Mouse (Mus musculus): ENCODE measurements around the gene Syne3. TPM values are rescaled to one million over a fixed set of nuclear protein-coding genes. Genes with fewer than 3 reads are reported as not detected.

The Syne3 gene
- polyA plus RNA-seq, 1 experiment from 2014 or later = 1.3 TPM

DNA sequence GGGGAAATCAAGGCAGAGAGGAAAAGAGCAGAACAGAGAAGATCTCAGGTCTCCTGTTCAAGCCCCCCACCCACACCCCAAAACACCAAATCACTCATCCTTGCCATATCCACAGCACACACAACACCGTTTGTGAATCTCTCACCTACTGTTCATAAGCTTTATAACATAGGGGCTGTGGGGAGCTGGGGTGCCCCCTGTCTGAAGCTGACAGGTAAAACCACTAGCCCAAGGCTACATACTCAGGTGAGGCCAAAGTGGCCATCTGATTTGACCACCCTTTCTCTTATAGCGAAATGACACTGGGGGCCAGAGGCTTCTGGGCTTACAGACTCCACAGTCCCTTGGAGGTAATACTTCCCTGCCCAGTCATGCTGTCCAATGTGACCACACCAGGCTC is 1.5 kb downstream of the Syne3 start:
- Histone ChIP-seq H3K4me3 (peak overlapping the region; percentile 68), H3K27ac (no peak overlapping the region), H3K36me3 (no peaks in the 10 kb centered on the region), H3K27me3 (peaks cover 40% of the 10 kb centered on the region), H3K9me3 (no peaks in the 10 kb centered on the region), H3K9ac (peak overlapping the region; percentile 44; the same call in 1 of the 2 replicates), H3K4me1 (peaks cover 38% of the 10 kb centered on the region), H3K4me2 (peak overlapping the region; percentile 95)
- ATAC-seq (ENCODE audit: insufficient number of reproducible peaks, insufficient read depth, low FRiP score, low TSS enrichment, low read depth) = no peak
- 59% methylated on average over 2 of the region's 2 CpGs for WGBS

DNA sequence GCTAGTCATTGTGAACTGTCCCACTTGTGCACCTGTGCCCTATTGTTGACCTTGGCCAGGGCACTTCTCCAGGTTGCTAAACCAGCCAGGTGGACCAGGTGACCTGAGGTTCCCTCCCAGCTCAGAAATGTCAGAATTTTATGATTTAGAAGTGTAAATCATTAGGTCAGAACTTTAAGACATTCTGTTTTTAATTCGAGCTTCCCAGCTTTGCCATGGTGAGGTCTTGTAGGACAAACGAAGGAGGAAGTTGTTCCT is 4.0 kb downstream of the Syne3 start:
- Histone ChIP-seq H3K9me3 (no peaks in the 10 kb centered on the region), H3K27ac (no peak overlapping the region), H3K4me3 (no peak overlapping the region), H3K4me1 (peaks cover 39% of the 10 kb centered on the region), H3K4me2 (no peak overlapping the region), H3K36me3 (no peaks in the 10 kb centered on the region), H3K27me3 (peaks cover 32% of the 10 kb centered on the region), H3K9ac (no peak overlapping the region)
- WGBS = 70% methylated on average over 2 of the region's 2 CpGs
- ATAC-seq (ENCODE audit: insufficient number of reproducible peaks, insufficient read depth, low FRiP score, low TSS enrichment, low read depth) = no peak

GRCm38 (mm10) chr12:105004956-105005714 is 4.5 kb downstream of the Syne3 start:
- H3K36me3 ChIP-seq = no peaks in the 10 kb centered on the region
- H3K27me3 ChIP-seq = peaks cover 27% of the 10 kb centered on the region
- H3K4me1 ChIP-seq = peaks cover 36% of the 10 kb centered on the region
- H3K4me3 ChIP-seq = no peak overlapping the region
- H3K9me3 ChIP-seq = no peaks in the 10 kb centered on the region
- no peak overlapping the region for H3K27ac ChIP-seq
- no peak overlapping the region for H3K9ac ChIP-seq
- 79% methylated on average over 22 of the region's 22 CpGs for WGBS
- H3K4me2 ChIP-seq = no peak overlapping the region
- ATAC-seq (ENCODE audit: insufficient number of reproducible peaks, insufficient read depth, low FRiP score, low TSS enrichment, low read depth) = no peak

- 0 out of 2 replicates have a peak overlapping the region, but pooled peaks have one; percentile 33 for H3K27ac ChIP-seq
- 58% methylated on average over 3 of the region's 3 CpGs for WGBS
These were observed 5.9 kb downstream of the Syne3 start for GRCm38 (mm10) chr12:105003715-105004114.

DNA sequence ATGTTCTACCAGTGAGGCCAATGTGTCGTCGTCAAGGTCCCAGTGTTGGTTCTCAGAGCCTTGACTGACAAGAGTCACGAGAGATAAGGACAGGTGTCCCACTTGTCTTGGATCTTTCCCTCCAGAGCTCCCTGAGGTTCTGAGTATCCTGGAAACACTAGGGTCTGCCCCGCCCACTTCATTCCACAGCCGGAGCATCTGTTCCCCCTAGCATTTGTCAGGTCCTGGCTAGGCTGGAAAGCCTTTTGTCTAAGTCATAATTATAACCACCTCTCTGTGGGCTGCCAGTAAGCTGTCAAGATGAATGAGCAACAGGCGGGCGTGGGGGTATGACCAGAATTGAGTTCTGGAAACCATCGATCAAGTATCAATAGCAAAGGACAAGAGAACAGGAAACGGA is 6.5 kb downstream of the Syne3 start:
- H3K4me2 ChIP-seq = no peak overlapping the region; the same call in 1 of the 2 replicates
- 0 out of 2 replicates have a peak overlapping the region, but pooled peaks have one; percentile 33 for H3K27ac ChIP-seq
- peaks cover 15% of the 10 kb centered on the region for H3K27me3 ChIP-seq
- no peak overlapping the region for H3K9ac ChIP-seq
- peaks cover 27% of the 10 kb centered on the region for H3K4me1 ChIP-seq
- 39% methylated on average over 9 of the region's 9 CpGs for WGBS
- no peak for ATAC-seq (ENCODE audit: insufficient number of reproducible peaks, insufficient read depth, low FRiP score, low TSS enrichment, low read depth)
- no peaks in the 10 kb centered on the region for H3K36me3 ChIP-seq
- no peaks in the 10 kb centered on the region for H3K9me3 ChIP-seq
- H3K4me3 ChIP-seq = no peak overlapping the region

More at GRCm38 (mm10) chr12:105003715-105004114, 5.9 kb downstream of the Syne3 start:
- Histone ChIP-seq H3K4me3 (no peak overlapping the region), H3K9ac (no peak overlapping the region), H3K27me3 (peaks cover 21% of the 10 kb centered on the region), H3K36me3 (no peaks in the 10 kb centered on the region), H3K4me2 (no peak overlapping the region), H3K9me3 (no peaks in the 10 kb centered on the region), H3K4me1 (peaks cover 32% of the 10 kb centered on the region)
- ATAC-seq (ENCODE audit: insufficient number of reproducible peaks, insufficient read depth, low FRiP score, low TSS enrichment, low read depth) = no peak

- no peaks in the 10 kb centered on the region for H3K36me3 ChIP-seq
- H3K4me2 ChIP-seq = no peak overlapping the region; the same call in 1 of the 2 replicates
- ATAC-seq (ENCODE audit: insufficient number of reproducible peaks, insufficient read depth, low FRiP score, low TSS enrichment, low read depth) = peak; percentile 53; the same call in 1 of the 2 replicates
- H3K27me3 ChIP-seq = peaks cover 9% of the 10 kb centered on the region
- no peaks in the 10 kb centered on the region for H3K9me3 ChIP-seq
- peaks cover 25% of the 10 kb centered on the region for H3K4me1 ChIP-seq
- no peak overlapping the region for H3K27ac ChIP-seq
- no peak overlapping the region for H3K9ac ChIP-seq
- 65% methylated on average over 10 of the region's 10 CpGs for WGBS
- no peak overlapping the region for H3K4me3 ChIP-seq
These were observed 7.1 kb downstream of the Syne3 start for GRCm38 (mm10) chr12:105002340-105003132.

- no peaks in the 10 kb centered on the region for H3K36me3 ChIP-seq
- ATAC-seq (ENCODE audit: insufficient number of reproducible peaks, insufficient read depth, low FRiP score, low TSS enrichment, low read depth) = no peak
- no peak overlapping the region for H3K4me2 ChIP-seq
- H3K4me1 ChIP-seq = peaks cover 25% of the 10 kb centered on the region
- H3K4me3 ChIP-seq = no peak overlapping the region
- no peak overlapping the region for H3K9ac ChIP-seq
- H3K27me3 ChIP-seq = peaks cover 2% of the 10 kb centered on the region; the same call in 1 of the 2 replicates
- H3K9me3 ChIP-seq = no peaks in the 10 kb centered on the region
- H3K27ac ChIP-seq = no peak overlapping the region
- 82% methylated on average over 9 of the region's 9 CpGs for whole genome bisulfite sequencing
These were observed 8.3 kb downstream of the Syne3 start for GRCm38 (mm10) chr12:105001317-105001716.

GRCm38 (mm10) chr12:105000487-105001283 is 8.9 kb downstream of the Syne3 start:
- Histone ChIP-seq H3K4me3 (no peak overlapping the region), H3K4me1 (peaks cover 25% of the 10 kb centered on the region), H3K9ac (no peak overlapping the region), H3K27me3 (0 out of 2 replicates have a peak, but pooled peaks cover 2% of the 10 kb centered on the region), H3K4me2 (no peak overlapping the region), H3K36me3 (no peaks in the 10 kb centered on the region), H3K27ac (no peak overlapping the region), H3K9me3 (no peaks in the 10 kb centered on the region)
- 74% methylated on average over 9 of the region's 9 CpGs for WGBS
- ATAC-seq (ENCODE audit: insufficient number of reproducible peaks, insufficient read depth, low FRiP score, low TSS enrichment, low read depth) = no peak

DNA sequence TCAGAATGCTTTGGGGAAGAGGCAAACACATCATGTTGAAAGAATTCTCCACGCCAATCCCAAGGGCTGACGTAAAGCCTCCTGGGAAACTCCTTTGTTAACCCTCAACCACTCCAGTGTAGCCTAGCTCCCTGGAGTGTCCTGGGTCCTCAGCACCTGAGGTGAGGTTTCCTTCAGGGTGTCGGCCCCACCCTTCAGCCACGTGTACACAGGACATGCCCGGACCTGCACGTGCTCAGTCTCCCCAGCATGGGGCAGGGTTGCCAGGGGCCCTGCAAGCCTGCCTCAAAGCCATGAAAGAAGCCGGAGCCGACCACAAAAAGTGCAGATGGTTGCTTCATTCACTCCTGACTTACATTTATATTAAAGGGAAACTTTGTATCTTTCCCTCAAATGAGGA is 10.4 kb downstream of the Syne3 start:
- no peak overlapping the region for H3K4me3 ChIP-seq
- H3K4me2 ChIP-seq = no peak overlapping the region
- no peak overlapping the region for H3K27ac ChIP-seq
- 55% methylated on average over 8 of the region's 8 CpGs for WGBS
- no peaks in the 10 kb centered on the region for H3K9me3 ChIP-seq
- peaks cover 20% of the 10 kb centered on the region for H3K4me1 ChIP-seq
- no peaks in the 10 kb centered on the region for H3K36me3 ChIP-seq
- no peak for ATAC-seq (ENCODE audit: insufficient number of reproducible peaks, insufficient read depth, low FRiP score, low TSS enrichment, low read depth)
- peaks cover 5% of the 10 kb centered on the region; the same call in 1 of the 2 replicates for H3K27me3 ChIP-seq
- no peak overlapping the region for H3K9ac ChIP-seq

DNA sequence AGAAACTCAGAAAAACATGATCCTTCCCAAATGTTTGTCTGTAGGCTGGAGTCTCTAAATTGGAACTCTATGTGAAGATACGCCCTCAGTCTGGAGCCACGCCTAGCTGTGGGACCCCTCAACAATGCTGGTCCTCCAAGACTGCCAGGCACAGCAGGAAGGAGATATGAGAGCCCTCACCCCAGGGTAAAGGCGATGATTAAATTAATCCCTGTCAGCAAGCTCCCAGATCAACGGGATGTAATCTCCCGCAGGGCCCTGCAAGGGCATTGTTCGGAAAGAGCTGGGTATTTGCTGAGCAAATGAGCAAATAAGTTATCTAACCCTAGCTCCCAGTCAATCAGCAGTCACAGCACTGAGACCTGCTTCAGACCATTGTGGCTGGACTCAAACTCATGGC is 11.1 kb downstream of the Syne3 start:
- Histone ChIP-seq H3K4me3 (no peak overlapping the region), H3K27ac (no peak overlapping the region), H3K4me1 (peaks cover 17% of the 10 kb centered on the region), H3K36me3 (no peaks in the 10 kb centered on the region), H3K27me3 (peaks cover 5% of the 10 kb centered on the region; the same call in 1 of the 2 replicates), H3K9me3 (no peaks in the 10 kb centered on the region), H3K9ac (no peak overlapping the region), H3K4me2 (no peak overlapping the region)
- no peak for ATAC-seq (ENCODE audit: insufficient number of reproducible peaks, insufficient read depth, low FRiP score, low TSS enrichment, low read depth)
- 60% methylated on average over 6 of the region's 6 CpGs for WGBS

GRCm38 (mm10) chr12:104997641-104998293 is 11.8 kb downstream of the Syne3 start:
- 79% methylated on average over 10 of the region's 10 CpGs for WGBS
- H3K9me3 ChIP-seq = no peaks in the 10 kb centered on the region
- no peak overlapping the region for H3K4me3 ChIP-seq
- H3K4me1 ChIP-seq = peaks cover 9% of the 10 kb centered on the region
- no peak overlapping the region for H3K4me2 ChIP-seq
- peaks cover 5% of the 10 kb centered on the region; the same call in 1 of the 2 replicates for H3K27me3 ChIP-seq
- no peak overlapping the region for H3K27ac ChIP-seq
- no peak for ATAC-seq (ENCODE audit: insufficient number of reproducible peaks, insufficient read depth, low FRiP score, low TSS enrichment, low read depth)
- H3K36me3 ChIP-seq = no peaks in the 10 kb centered on the region
- no peak overlapping the region for H3K9ac ChIP-seq

Measured in embryonic facial prominence, embryonic 13.5 days (tissue).